Mouse (Mus musculus) embryo, embryonic 9.5 days (tissue): ENCODE data around the gene Vmn1r200.
"Not testable (repeated sequence)": the region's sequence is repeated elsewhere in the genome, so short reads cannot be mapped to it uniquely, and the experiment has no call there.

Source experiments
- DNase-seq: peaks from one replicate; pipeline ENCODE4 v3.0.0-alpha.2; 2017; ENCODE audit errors: extremely low spot score

Vmn1r200 gene

DNA sequence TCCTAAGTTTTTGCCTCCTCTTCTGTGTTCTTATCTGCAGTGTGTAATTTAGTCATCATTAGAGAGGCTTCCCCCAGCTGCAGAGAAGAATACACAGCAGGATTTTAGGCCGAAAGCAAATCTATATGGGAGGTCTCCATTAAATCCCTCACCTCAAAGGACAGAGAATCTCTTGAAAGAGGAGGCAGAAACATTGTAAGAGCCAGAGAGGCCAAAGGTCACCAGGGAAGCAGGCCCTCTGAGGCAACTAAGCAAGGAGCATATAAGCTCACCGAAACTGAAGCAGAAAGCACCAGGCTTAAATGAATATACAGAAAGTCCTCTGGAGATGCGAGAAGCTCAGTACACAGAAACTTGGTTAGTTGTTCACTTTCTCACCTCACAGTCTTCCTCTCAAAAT, at the start of gene Vmn1r200:
Gene Vmn1r200, plus strand, starts transcription at position 301 of the 400 bp plus-strand sequence.
- peak; percentile 22 for DNase-seq

DNA sequence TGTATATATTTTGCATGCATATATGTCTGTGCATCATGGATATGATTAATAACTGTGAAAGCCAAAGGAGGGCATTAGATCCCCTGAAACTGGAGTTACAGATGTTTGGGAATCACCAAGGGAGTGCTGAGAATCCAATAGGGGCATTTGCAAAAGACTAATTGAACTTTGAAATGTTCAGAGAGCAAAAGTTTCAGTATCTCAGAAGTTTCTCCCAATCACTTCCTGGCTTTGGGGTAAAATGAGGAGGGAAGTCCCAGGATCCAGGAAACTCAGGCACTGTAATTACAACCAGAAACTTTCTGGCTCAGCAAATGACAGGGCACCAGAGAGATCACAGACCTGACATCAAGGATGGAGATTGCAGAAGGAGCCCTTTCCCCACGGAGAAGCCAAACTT, 40.1 kb upstream of the Vmn1r200 start, which contains the start of gene Vmn1r198:
Gene Vmn1r198, plus strand, starts transcription at position 301 of the 400 bp plus-strand sequence.
- no peak for DNase-seq

DNA sequence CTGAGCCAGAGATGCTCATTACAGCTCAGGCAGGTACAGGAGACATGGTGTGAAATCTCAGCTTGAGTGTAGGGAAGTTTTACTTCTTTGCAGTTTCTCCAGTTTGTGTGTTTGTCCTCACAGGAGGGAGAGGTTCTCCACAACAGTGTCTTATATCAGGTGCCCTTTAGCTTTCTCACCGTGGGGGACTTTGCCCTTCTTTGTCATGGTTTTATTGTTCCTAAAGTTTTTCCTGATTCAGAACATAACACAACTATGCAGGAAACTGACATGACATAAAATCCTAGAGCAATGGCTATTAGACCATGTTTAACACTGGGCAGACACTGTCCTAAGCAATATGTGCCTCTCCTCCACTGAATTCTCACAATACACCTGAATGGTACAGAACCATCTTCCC, 39.4 kb upstream of the Vmn1r200 start:
- DNase-seq, result no peak

DNA sequence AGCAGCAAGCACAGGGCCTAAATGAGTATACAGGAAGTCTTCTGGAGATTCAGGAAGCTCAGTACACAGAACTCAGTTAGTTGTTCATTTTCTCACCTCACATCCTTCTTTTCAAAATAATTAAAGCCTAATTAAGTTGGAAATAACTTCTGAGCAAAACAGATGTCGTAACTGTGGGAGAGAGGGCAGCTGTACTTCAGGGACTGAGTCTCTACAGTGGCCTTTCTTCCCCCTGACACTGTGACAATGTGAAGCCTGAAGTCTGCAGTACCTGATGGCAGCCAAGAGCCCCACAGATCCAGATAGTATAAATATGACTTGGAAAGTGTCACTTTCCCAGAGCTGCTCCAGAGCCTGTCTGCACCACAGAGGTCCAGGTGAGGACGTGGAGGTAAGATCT, 10.7 kb upstream of the Vmn1r200 start, which contains the start of gene Vmn1r199:
Gene Vmn1r199, plus strand, starts transcription at position 301 of the 400 bp plus-strand sequence.
- no peak for DNase-seq

DNA sequence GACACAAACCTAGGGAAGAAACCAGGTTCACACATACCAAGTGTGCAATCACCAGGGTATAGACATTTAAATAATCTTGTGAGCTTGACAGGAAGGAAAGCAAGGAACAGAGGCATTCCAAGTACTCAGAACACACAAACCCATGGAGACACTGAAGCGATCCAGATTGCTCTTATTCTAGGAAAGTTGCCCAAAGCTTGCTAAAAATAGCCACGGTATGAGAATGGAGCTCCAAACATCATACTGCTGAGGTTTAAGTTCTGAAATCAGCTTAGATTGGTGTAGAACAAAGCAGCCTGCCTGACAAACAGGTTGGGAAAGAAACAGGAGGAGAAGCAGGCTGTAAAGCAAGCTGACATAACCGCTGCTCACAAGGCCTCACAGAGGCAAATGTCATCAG, 9.0 kb upstream of the Vmn1r200 start:
- not testable (repeated sequence) for DNase-seq

DNA sequence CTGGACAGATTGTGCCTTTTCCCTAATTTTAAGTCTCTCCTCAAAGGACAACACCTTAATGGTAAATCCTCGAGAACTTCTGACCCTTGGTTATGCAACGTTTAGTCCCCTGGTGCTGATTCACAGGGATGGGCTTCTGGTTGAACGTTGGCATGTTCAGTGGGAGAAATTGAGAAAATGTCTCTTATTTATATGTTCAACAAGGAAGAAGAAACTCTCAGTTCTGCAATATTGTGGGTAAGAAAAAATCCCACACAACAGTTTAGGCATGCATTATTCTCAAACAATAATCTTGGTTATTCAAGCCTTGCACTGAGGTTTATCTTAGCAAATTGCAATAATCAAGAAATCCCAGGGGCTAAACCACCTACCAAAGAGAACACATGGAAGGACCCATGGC, 6.8 kb upstream of the Vmn1r200 start:
- DNase-seq, result no peak

DNA sequence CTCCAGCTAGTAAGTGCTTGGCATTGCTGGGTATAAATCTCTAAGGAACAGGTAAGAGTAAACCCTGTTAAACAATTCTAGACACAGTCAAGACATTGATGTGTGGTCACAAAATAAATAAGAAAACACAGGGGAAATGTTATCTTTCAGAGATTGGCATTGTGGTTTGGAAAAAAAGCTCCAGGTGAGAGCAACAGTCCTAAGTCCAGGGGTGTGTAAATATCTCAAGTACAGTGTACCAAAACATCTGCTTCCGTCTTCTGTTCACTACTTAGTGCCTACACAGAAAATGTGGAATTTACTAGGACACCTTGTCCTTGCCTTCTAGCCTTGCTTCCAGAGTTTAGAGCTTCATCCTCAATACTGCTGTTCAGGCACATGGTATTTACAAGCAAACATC, 3.1 kb upstream of the Vmn1r200 start:
- no peak for DNase-seq

DNA sequence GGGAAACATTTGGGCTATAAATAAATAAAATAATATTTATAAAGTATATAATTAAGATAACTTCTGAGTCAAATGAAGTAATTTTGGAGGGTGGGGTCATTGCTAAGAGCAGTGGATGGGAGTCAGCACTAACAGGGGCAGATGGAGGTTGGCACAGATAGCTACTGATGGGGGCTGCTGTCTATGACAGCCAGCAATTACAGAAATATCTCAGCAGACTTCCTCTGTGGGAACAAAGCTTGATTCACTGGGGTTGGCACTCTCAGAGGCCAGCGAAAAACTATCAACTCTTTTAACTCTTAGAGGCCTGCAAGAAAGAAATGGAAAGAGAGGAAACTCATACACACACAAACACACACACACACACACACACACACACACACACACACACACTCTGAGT, 12.8 kb downstream of the Vmn1r200 start:
- no peak for DNase-seq
